Mouse (Mus musculus) kidney, postnatal 0 days (tissue): ENCODE measurements at regions not wholly inside any gene's neighbourhood (a gene's known extent, or its start where the extent isn't known, plus 50 kb on each side); places are given as distances from the start of the nearest gene placed in this dataset.
A peak's percentile ranks its signal among the peaks of the same experiment; 100 is the strongest.

Experiments used
- ATAC-seq: fragments of 200-750 bp; cut with Nextera tagmentation; replicated peaks from 2 replicates; pipeline ENCODE4 v1.8.0; 2017; ENCODE audit warnings: low read depth, moderate number of reproducible peaks, moderate TSS enrichment, moderate library complexity; ENCODE audit not compliant: low FRiP score
- DNase-seq: peaks from one replicate; pipeline ENCODE4 v3.0.0-alpha.2; 2016; ENCODE audit warnings: low spot score
- H3K27ac ChIP-seq: fragments of 300-500 bp; sonication (generic); 2 replicates; pipeline ENCODE4 v1.5.1; 2014; ENCODE audit warnings: mild to moderate bottlenecking
- H3K27me3 ChIP-seq: fragments of 300-500 bp; sonication (generic); 2 replicates; pipeline ENCODE4 v1.6.1; 2014; ENCODE audit warnings: low read length, mixed read lengths; ENCODE audit not compliant: insufficient read depth
- H3K36me3 ChIP-seq: fragments of 300-500 bp; sonication (generic); 2 replicates; pipeline ENCODE4 v1.6.1; 2014; ENCODE audit warnings: low read length, mixed read lengths; ENCODE audit not compliant: insufficient read depth
- H3K4me1 ChIP-seq: fragments of 300-500 bp; sonication (generic); replicated peaks from 2 replicates; pipeline ENCODE4 v1.6.1; 2014; ENCODE audit warnings: antibody characterized with exemption, low read length, mixed read lengths; ENCODE audit not compliant: insufficient read depth
- H3K4me2 ChIP-seq: fragments of 300-500 bp; sonication (generic); 2 replicates; pipeline ENCODE4 v1.6.1; 2014; ENCODE audit warnings: mild to moderate bottlenecking, low read length, moderate library complexity, mixed read lengths
- H3K4me3 ChIP-seq: fragments of 300-500 bp; sonication (generic); replicated peaks from 2 replicates; pipeline ENCODE4 v1.5.1; 2014; ENCODE audit warnings: low read depth, low read length
- H3K9ac ChIP-seq: fragments of 300-500 bp; sonication (generic); 2 replicates; pipeline ENCODE4 v1.6.1; 2014; ENCODE audit warnings: low read depth, low read length
- H3K9me3 ChIP-seq: fragments of 300-500 bp; sonication (generic); replicated peaks from 2 replicates; pipeline ENCODE4 v1.6.1; 2016; ENCODE audit warnings: low read length, inconsistent platforms, mixed read lengths
- CTCF ChIP-seq: IDR thresholded peaks from 2 replicates; pipeline ENCODE4 v1.5.1; 2016; ENCODE audit warnings: antibody characterized with exemption, low read depth, mild to moderate bottlenecking, moderate library complexity
- WGBS: fragments of 180-500 bp; shearing (Covaris S2); extraction: QIAGEN DNeasy Blood & Tissue Kit; methylation state at CpG from one replicate; pipeline ENCODE4 v1.1.7; 2014; 5-methylcytosine and 5-hydroxymethylcytosine counted together

DNA sequence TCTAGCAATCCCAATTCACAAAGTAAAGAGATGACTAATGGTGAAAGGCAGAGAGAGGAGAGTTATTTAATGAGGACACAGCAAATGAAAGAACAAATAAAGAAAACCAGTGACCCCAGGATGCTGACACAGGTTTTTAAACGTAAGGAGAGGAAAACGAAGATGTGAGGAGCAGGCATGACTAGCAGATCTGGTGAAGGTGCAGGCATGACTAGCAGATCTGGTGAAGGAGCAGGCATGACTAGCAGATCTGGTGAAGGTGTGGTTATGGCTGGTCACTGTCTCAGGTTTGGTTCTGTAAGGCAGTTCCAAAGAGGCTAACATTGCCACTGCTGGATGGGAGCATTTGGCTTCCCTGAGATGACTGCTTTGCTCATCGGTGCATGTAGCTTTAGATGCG is 57.0 kb downstream of the Mbl2 start:
- Histone ChIP-seq H3K36me3 (no peaks in the 10 kb centered on the region), H3K9ac (no peak overlapping the region), H3K4me3 (no peak overlapping the region), H3K27me3 (no peaks in the 10 kb centered on the region), H3K9me3 (no peaks in the 10 kb centered on the region), H3K4me1 (no peaks in the 10 kb centered on the region), H3K4me2 (no peak overlapping the region), H3K27ac (no peak overlapping the region)
- 41% methylated on average over 4 of the region's 4 CpGs for WGBS
- no peak for DNase-seq
- no peak for ATAC-seq
- TF ChIP-seq CTCF = no peak

DNA sequence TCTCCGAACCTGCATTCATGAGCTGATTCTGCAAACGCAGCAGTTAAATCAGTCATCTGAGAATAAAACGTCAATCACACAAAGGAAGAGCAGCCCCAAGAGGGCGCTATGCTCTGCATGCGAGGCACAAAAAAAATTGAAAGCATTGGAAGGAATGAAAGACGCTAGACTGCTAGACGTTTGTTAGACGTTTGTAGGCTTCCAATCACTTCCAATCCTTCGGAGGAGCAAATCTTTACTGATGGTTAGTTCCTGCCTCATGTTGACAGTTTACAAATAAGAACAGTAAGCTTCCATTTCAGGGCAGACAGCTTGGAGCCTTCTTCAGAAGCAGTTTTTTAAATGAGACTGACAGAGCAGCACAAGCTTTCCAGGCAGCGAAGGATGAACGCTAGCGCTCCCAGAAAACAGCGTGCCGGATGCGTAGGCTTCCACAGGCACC is 62.5 kb downstream of the Mbl2 start:
- TF ChIP-seq CTCF = peak; percentile 76
- 34% methylated on average over 15 of the region's 15 CpGs for WGBS
- no peak overlapping the region for H3K27ac ChIP-seq
- peak overlapping the region; percentile 30; the same call in 1 of the 2 replicates for H3K4me2 ChIP-seq
- no peaks in the 10 kb centered on the region for H3K4me1 ChIP-seq
- ATAC-seq (no peak), DNase-seq (peak; percentile 60)
- no peaks in the 10 kb centered on the region for H3K9me3 ChIP-seq
- H3K4me3 ChIP-seq = no peak overlapping the region
- H3K9ac ChIP-seq = no peak overlapping the region
- H3K27me3 ChIP-seq = no peaks in the 10 kb centered on the region
- H3K36me3 ChIP-seq = no peaks in the 10 kb centered on the region

DNA sequence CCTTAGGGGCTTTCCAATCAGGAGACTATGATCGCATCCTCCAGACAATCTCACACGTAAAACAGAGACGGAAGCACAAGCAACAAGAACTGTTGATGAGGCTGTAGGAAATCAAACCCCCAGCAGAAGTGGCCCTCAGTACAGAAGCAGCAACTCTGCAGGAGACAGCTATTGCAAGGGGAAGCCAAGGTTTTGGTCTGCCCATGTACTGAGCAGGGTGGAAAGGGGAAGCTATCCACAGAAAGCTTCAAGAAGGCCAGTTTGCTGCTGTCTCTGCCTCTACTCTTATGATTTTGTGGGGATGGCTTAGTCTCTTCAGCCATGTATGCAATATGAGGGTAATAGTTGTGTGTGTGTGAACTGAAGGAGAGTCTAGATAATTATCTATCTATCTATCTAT is 63.3 kb downstream of the Mbl2 start:
- DNase-seq = no peak
- H3K4me1 ChIP-seq = no peaks in the 10 kb centered on the region
- 85% methylated on average over 3 of the region's 3 CpGs for WGBS

DNA sequence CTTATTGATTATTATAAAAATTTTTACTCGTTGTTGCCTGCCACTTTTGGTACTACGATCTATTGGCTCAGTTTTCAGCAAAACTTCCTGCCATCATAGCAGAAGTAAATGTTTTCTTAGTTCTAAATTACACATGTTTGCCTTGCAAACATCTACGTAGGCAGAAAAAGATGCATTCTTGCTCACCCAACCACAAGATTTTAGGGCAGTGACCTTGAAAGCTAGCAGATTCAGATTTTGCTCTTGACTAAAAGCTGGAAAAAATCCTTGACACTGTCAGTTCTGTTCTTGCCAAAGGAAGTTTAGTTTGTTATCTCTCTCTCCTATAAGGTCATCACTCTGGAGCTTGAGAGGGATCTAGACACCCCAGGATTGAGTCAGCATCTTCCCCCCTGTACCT is 66.8 kb downstream of the Mbl2 start:
- no peaks in the 10 kb centered on the region for H3K4me1 ChIP-seq
- no peak overlapping the region for H3K4me3 ChIP-seq
- no peak overlapping the region for H3K4me2 ChIP-seq
- no peaks in the 10 kb centered on the region for H3K9me3 ChIP-seq
- TF ChIP-seq CTCF = no peak
- ATAC-seq (no peak), DNase-seq (no peak)
- H3K27ac ChIP-seq = no peak overlapping the region
- WGBS = 55% methylated on average over 3 of the region's 3 CpGs
- no peak overlapping the region for H3K9ac ChIP-seq
- no peaks in the 10 kb centered on the region for H3K36me3 ChIP-seq
- H3K27me3 ChIP-seq = no peaks in the 10 kb centered on the region

More for the DNA sequence above, 63.3 kb downstream of the Mbl2 start:
- Histone ChIP-seq H3K4me3 (no peak overlapping the region), H3K4me2 (no peak overlapping the region), H3K36me3 (no peaks in the 10 kb centered on the region), H3K9me3 (no peaks in the 10 kb centered on the region), H3K27me3 (no peaks in the 10 kb centered on the region), H3K27ac (no peak overlapping the region), H3K9ac (no peak overlapping the region)
- TF ChIP-seq CTCF = no peak
- no peak for ATAC-seq

DNA sequence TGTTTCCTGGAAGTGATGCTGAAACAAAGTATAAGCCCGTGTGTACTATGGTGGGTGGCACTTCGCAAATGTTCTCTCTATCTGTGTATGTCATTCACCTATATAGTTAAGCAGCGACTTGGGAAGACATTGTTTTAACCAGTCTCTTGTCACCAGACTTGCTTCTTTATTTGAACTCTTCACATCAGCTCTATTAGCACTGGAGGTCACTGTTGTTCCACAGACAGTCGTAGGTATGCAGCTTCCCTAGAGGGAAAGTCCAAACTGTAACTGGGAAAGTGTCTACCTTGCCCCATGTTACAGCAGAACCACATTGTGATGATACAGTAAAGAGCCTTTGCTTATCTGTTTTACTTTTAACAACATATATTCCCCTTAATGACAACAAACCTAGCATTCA is 69.5 kb downstream of the Mbl2 start:
- H3K4me3 ChIP-seq = no peak overlapping the region
- peak; percentile 70 for TF ChIP-seq CTCF
- H3K27ac ChIP-seq = no peak overlapping the region
- WGBS = 76% methylated on average over 4 of the region's 4 CpGs
- no peaks in the 10 kb centered on the region for H3K27me3 ChIP-seq
- no peak overlapping the region for H3K9ac ChIP-seq
- peak; percentile 41 for DNase-seq
- no peaks in the 10 kb centered on the region for H3K9me3 ChIP-seq
- H3K4me2 ChIP-seq = no peak overlapping the region
- H3K36me3 ChIP-seq = no peaks in the 10 kb centered on the region
- H3K4me1 ChIP-seq = no peaks in the 10 kb centered on the region
- ATAC-seq = no peak

DNA sequence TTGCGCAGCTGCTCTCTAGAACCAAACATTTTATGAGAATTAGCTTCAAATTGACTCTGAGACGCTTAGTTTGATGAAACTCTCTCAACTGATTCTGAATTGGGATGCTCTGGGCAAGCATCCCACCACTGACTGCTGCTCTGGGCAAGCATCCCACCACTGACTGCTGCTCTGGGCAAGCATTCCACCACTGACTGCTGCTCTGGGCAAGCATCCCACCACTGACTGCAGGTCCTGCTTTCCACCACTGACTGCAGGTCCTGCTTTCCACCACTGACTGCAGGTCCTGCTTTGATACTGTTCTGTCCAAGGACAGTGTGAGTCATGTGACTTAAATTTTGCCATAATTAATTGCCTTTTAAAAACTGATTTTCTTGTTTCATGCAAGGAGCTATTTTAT is 73.6 kb downstream of the Mbl2 start:
- Histone ChIP-seq H3K27ac (no peak overlapping the region), H3K4me1 (no peaks in the 10 kb centered on the region), H3K9ac (no peak overlapping the region), H3K27me3 (no peaks in the 10 kb centered on the region), H3K4me3 (no peak overlapping the region), H3K36me3 (no peaks in the 10 kb centered on the region), H3K4me2 (no peak overlapping the region), H3K9me3 (no peaks in the 10 kb centered on the region)
- ATAC-seq = no peak
- WGBS = 88% methylated on average over 2 of the region's 2 CpGs
- no peak for DNase-seq
- TF ChIP-seq CTCF = no peak

DNA sequence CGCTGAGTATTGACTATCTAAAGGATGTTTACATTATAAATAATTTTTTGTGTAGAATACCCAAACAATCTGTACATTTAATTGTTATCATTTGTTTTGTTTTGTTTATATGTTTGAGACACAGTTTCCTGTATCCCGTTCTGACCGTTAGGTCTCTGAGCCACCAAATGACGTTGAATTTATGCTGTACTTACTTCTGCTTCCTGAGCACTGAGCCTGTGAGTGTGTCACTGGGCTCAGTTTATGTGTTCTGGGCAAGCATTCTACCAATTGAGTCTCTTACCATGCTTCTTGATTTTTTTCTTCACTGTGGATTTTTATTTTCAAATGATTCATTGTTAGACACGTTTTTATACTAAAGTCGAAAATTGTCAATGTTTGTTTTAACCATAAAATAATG is 74.2 kb downstream of the Mbl2 start:
- H3K9ac ChIP-seq = no peak overlapping the region
- TF ChIP-seq CTCF = no peak
- no peaks in the 10 kb centered on the region for H3K36me3 ChIP-seq
- WGBS = 69% methylated on average over 6 of the region's 6 CpGs
- no peak for DNase-seq
- no peak overlapping the region for H3K4me2 ChIP-seq
- no peak for ATAC-seq
- no peaks in the 10 kb centered on the region for H3K9me3 ChIP-seq
- H3K4me3 ChIP-seq = no peak overlapping the region
- no peak overlapping the region for H3K27ac ChIP-seq
- H3K4me1 ChIP-seq = no peaks in the 10 kb centered on the region
- H3K27me3 ChIP-seq = no peaks in the 10 kb centered on the region
